Mouse (Mus musculus) hindbrain, embryonic 10.5 days (tissue): ENCODE results near the gene Mrrf. TPM values are rescaled to one million over a fixed set of nuclear protein-coding genes. Genes with fewer than 3 reads are reported as not detected.
"Not testable (repeated sequence)": the region's sequence is repeated elsewhere in the genome, so short reads cannot be mapped to it uniquely, and the experiment has no call there.

ENCODE experiments used
- DNase-seq: peaks from one replicate; pipeline ENCODE4 v3.0.0-alpha.2; 2017; ENCODE audit warnings: low spot score
- H3K27ac ChIP-seq: fragments of 300-500 bp; sonication (generic); 2 replicates; pipeline ENCODE4 v1.5.1; 2016; ENCODE audit warnings: mild to moderate bottlenecking, moderate library complexity
- H3K27me3 ChIP-seq: fragments of 300-500 bp; sonication (generic); 2 replicates; pipeline ENCODE4 v1.6.1; 2016; ENCODE audit warnings: mild to moderate bottlenecking; ENCODE audit not compliant: poor library complexity, insufficient read depth, severe bottlenecking
- H3K36me3 ChIP-seq: fragments of 300-500 bp; sonication (generic); 2 replicates; pipeline ENCODE4 v1.6.1; 2016; ENCODE audit warnings: mild to moderate bottlenecking, moderate library complexity
- H3K4me1 ChIP-seq: fragments of 300-500 bp; sonication (generic); replicated peaks from 2 replicates; pipeline ENCODE4 v1.6.1; 2016; ENCODE audit warnings: mild to moderate bottlenecking
- H3K4me3 ChIP-seq: fragments of 300-500 bp; sonication (generic); 2 replicates; pipeline ENCODE4 v1.5.1; 2016; ENCODE audit warnings: mild to moderate bottlenecking, moderate library complexity
- H3K9me3 ChIP-seq: fragments of 300-500 bp; sonication (generic); 2 replicates; pipeline ENCODE4 v1.6.1; 2016; ENCODE audit warnings: mild to moderate bottlenecking, moderate library complexity
- WGBS: fragments of 180-500 bp; shearing (Covaris S2); methylation state at CpG from one replicate; pipeline ENCODE4 v1.1.7; 2016; 5-methylcytosine and 5-hydroxymethylcytosine counted together
- polyA plus RNA-seq: library from polyadenylated mRNA; unstranded; fragments of >200 nt; fragmentation: Nextera tagmentation; extraction: Ambion mirVana; gene quantifications from 2 replicates; pipeline ENCODE4 v1.2.1, GENCODE M21; 2016

Gene Mrrf
- polyA plus RNA-seq, 1 experiment from 2014 or later: 25.9 TPM

- H3K4me1 ChIP-seq: no peaks in the 10 kb centered on the region
- no peak overlapping the region for H3K4me3 ChIP-seq
- no peaks in the 10 kb centered on the region for H3K27me3 ChIP-seq
- peaks cover 49% of the 10 kb centered on the region for H3K36me3 ChIP-seq
- WGBS: 78% methylated on average over 1 of the region's 1 CpGs
- no peaks in the 10 kb centered on the region for H3K9me3 ChIP-seq
- DNase-seq: no peak
- H3K27ac ChIP-seq: no peak overlapping the region
Measured at GRCm38 (mm10) chr2:36157461-36157860, 21.3 kb downstream of the Mrrf start.

- Histone ChIP-seq H3K4me1 (no peaks in the 10 kb centered on the region), H3K36me3 (peaks cover 38% of the 10 kb centered on the region), H3K27me3 (no peaks in the 10 kb centered on the region), H3K27ac (no peak overlapping the region), H3K4me3 (no peak overlapping the region), H3K9me3 (no peaks in the 10 kb centered on the region)
- WGBS: 79% methylated on average over 4 of the region's 4 CpGs
- no peak for DNase-seq
Measured at GRCm38 (mm10) chr2:36159336-36159735, 23.1 kb downstream of the Mrrf start.

- Histone ChIP-seq H3K36me3 (peaks cover 24% of the 10 kb centered on the region), H3K4me1 (no peaks in the 10 kb centered on the region)
- whole genome bisulfite sequencing: 82% methylated on average over 1 of the region's 1 CpGs
Measured at GRCm38 (mm10) chr2:36167990-36168618, 31.9 kb downstream of the Mrrf start.

GRCm38 (mm10) chr2:36169176-36169575 lies 33.0 kb downstream of the Mrrf start:
- no peak overlapping the region for H3K4me3 ChIP-seq
- H3K36me3 ChIP-seq: peaks cover 23% of the 10 kb centered on the region
- WGBS: 90% methylated on average over 4 of the region's 4 CpGs
- H3K4me1 ChIP-seq: no peaks in the 10 kb centered on the region
- no peaks in the 10 kb centered on the region for H3K27me3 ChIP-seq
- no peak overlapping the region for H3K27ac ChIP-seq
- no peak for DNase-seq
- H3K9me3 ChIP-seq: no peaks in the 10 kb centered on the region

More at GRCm38 (mm10) chr2:36167990-36168618, 31.9 kb downstream of the Mrrf start:
- Histone ChIP-seq H3K4me3 (no peak overlapping the region), H3K9me3 (no peaks in the 10 kb centered on the region), H3K27me3 (no peaks in the 10 kb centered on the region), H3K27ac (no peak overlapping the region)
- no peak for DNase-seq

- no peaks in the 10 kb centered on the region for H3K4me1 ChIP-seq
- DNase-seq: no peak
- WGBS: 86% methylated on average over 4 of the region's 4 CpGs
Measured at GRCm38 (mm10) chr2:36172136-36172535, 35.9 kb downstream of the Mrrf start.

GRCm38 (mm10) chr2:36172574-36172973 lies 36.4 kb downstream of the Mrrf start:
- Histone ChIP-seq H3K4me1 (no peaks in the 10 kb centered on the region), H3K9me3 (no peaks in the 10 kb centered on the region), H3K27ac (no peak overlapping the region), H3K27me3 (no peaks in the 10 kb centered on the region), H3K4me3 (no peak overlapping the region), H3K36me3 (peaks cover 9% of the 10 kb centered on the region)
- 78% methylated on average over 3 of the region's 3 CpGs for WGBS
- no peak for DNase-seq

More at GRCm38 (mm10) chr2:36172136-36172535, 35.9 kb downstream of the Mrrf start:
- Histone ChIP-seq H3K27ac (no peak overlapping the region), H3K4me3 (no peak overlapping the region), H3K9me3 (no peaks in the 10 kb centered on the region), H3K27me3 (no peaks in the 10 kb centered on the region), H3K36me3 (peaks cover 5% of the 10 kb centered on the region)

- DNase-seq: no peak
- 69% methylated on average over 3 of the region's 3 CpGs for WGBS
- H3K4me3 ChIP-seq: no peak overlapping the region
Measured at GRCm38 (mm10) chr2:36179487-36179886, 43.3 kb downstream of the Mrrf start.

GRCm38 (mm10) chr2:36181587-36182368 lies 45.6 kb downstream of the Mrrf start:
- H3K36me3 ChIP-seq: peaks cover 29% of the 10 kb centered on the region
- not testable (repeated sequence) for H3K27me3 ChIP-seq, H3K4me1 ChIP-seq, H3K4me3 ChIP-seq, DNase-seq, H3K27ac ChIP-seq, H3K9me3 ChIP-seq
- 88% methylated on average over 4 of the region's 4 CpGs for WGBS

More at GRCm38 (mm10) chr2:36179487-36179886, 43.3 kb downstream of the Mrrf start:
- H3K27ac ChIP-seq: no peak overlapping the region
- no peaks in the 10 kb centered on the region for H3K27me3 ChIP-seq
- 0 out of 2 replicates have a peak, but pooled peaks cover 8% of the 10 kb centered on the region for H3K4me1 ChIP-seq
- no peaks in the 10 kb centered on the region for H3K9me3 ChIP-seq
- peaks cover 31% of the 10 kb centered on the region for H3K36me3 ChIP-seq

GRCm38 (mm10) chr2:36183278-36183677 lies 47.1 kb downstream of the Mrrf start:
- WGBS: 78% methylated on average over 2 of the region's 2 CpGs
- peaks cover 15% of the 10 kb centered on the region for H3K36me3 ChIP-seq
- no peak overlapping the region for H3K4me3 ChIP-seq
- DNase-seq: no peak
- 0 out of 2 replicates have a peak, but pooled peaks cover 8% of the 10 kb centered on the region for H3K4me1 ChIP-seq
- no peaks in the 10 kb centered on the region for H3K27me3 ChIP-seq
- no peaks in the 10 kb centered on the region for H3K9me3 ChIP-seq
- no peak overlapping the region for H3K27ac ChIP-seq

- no peaks in the 10 kb centered on the region for H3K27me3 ChIP-seq
- H3K27ac ChIP-seq: no peak overlapping the region
- no peak for DNase-seq
- no peak overlapping the region for H3K4me3 ChIP-seq
- H3K36me3 ChIP-seq: 0 out of 2 replicates have a peak, but pooled peaks cover 13% of the 10 kb centered on the region
- 0 out of 2 replicates have a peak, but pooled peaks cover 8% of the 10 kb centered on the region for H3K4me1 ChIP-seq
- H3K9me3 ChIP-seq: no peaks in the 10 kb centered on the region
- 96% methylated on average over 2 of the region's 2 CpGs for WGBS
Measured at GRCm38 (mm10) chr2:36184192-36184591, 48.0 kb downstream of the Mrrf start.

GRCm38 (mm10) chr2:36184876-36185275 lies 48.7 kb downstream of the Mrrf start:
- WGBS: 84% methylated on average over 6 of the region's 6 CpGs
- DNase-seq: no peak
- H3K9me3 ChIP-seq: no peaks in the 10 kb centered on the region
- no peaks in the 10 kb centered on the region for H3K27me3 ChIP-seq
- H3K36me3 ChIP-seq: 0 out of 2 replicates have a peak, but pooled peaks cover 7% of the 10 kb centered on the region
- H3K4me1 ChIP-seq: 0 out of 2 replicates have a peak, but pooled peaks cover 2% of the 10 kb centered on the region
- no peak overlapping the region for H3K4me3 ChIP-seq
- no peak overlapping the region for H3K27ac ChIP-seq

- not testable (repeated sequence) for H3K36me3 ChIP-seq, DNase-seq, H3K9me3 ChIP-seq, H3K27me3 ChIP-seq, H3K4me3 ChIP-seq, H3K4me1 ChIP-seq, H3K27ac ChIP-seq
- WGBS: 83% methylated on average over 6 of the region's 6 CpGs
Measured at GRCm38 (mm10) chr2:36189200-36189599, 53.0 kb downstream of the Mrrf start.
